Mouse (Mus musculus): ENCODE measurements around the gene Mllt3. TPM values are rescaled to one million over a fixed set of nuclear protein-coding genes. Genes with fewer than 3 reads are reported as not detected.

The Mllt3 gene
- 17.5 and 20.0 TPM in 2 replicates for polyA plus RNA-seq (2015; fragmentation: Nextera tagmentation; extraction: Ambion mirVana)

DNA sequence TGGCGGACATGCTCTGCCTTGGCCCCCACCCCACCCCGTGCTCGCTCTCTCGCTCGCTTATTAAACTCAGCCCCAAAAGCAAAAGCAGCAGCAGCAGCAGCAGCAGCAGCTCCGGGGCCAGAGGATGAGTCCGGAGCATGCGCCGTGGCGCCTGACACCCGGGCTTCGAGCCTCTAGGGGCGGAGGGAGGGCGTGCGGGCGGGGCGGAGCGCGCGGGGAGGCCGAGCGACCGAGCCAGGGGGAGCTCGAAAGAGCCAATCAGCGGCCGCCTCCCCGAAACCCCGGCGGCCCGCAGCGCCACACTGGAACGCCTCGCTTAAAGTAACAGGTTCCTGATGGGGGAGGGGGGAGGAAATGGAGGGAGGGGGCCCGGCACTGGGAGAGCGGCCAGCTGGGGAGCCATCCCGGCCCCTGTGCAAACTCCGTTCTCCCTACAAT is at the start of gene Mllt3:
TSS of gene Mllt3 (minus strand) at position 149 of the 438 bp plus-strand sequence.
- ATAC-seq: peak; percentile 93
- peaks cover 4% of the 10 kb centered on the region; the same call in 1 of the 2 replicates for H3K4me1 ChIP-seq (replicated peaks; ENCODE audit: control insufficient read depth, insufficient read depth, low read length)
- peak within 1 kb of the TSS; percentile 83 for H3K4me3 ChIP-seq (ENCODE audit: low read depth, low read length)
- peak within 1 kb of the TSS; percentile 94 for H3K4me2 ChIP-seq (replicated peaks; ENCODE audit: low read depth)
- peaks cover 3% of the 10 kb centered on the region; the same call in 1 of the 2 replicates for H3K36me3 ChIP-seq (ENCODE audit: control insufficient read depth, insufficient read depth)
- peak within 1 kb of the TSS; percentile 86 for H3K27ac ChIP-seq (ENCODE audit: low read depth, low read length)
- under 1% methylated on average over 37 of the region's 37 CpGs for WGBS
- peak within 1 kb of the TSS; percentile 77 for H3K9ac ChIP-seq (ENCODE audit: low read depth, low read length)
- H3K9me3 ChIP-seq (ENCODE audit: control insufficient read depth): no peaks in the 10 kb centered on the region
- peak; percentile 40 for TF ChIP-seq CTCF (IDR thresholded peaks at IDR 0.05; ENCODE audit: low read depth)
- H3K27me3 ChIP-seq (replicated peaks; ENCODE audit: control insufficient read depth, insufficient read depth, low read length): no peaks in the 10 kb centered on the region

DNA sequence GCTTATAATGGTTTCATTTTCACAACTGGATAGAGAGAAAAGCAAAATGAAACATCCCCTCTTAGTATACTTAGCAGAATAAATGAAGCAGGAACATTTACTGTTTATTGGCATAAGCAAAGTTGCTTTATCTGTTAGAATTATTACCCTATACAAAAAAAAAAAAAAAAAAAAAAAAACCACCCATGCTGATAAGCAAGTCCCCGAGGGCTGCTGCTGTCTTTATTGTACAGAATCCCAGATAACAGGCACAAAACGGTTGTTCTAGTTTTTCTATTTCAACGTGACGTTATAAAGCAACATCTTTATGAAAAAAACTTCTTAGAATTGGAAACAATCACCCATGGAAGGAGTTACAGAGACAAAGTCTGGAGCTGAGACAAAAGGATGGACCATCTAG is 49.2 kb upstream of the Mllt3 start:
- 38% methylated on average over 4 of the region's 4 CpGs for WGBS
- no peak for ATAC-seq
- Histone ChIP-seq H3K27me3 (replicated peaks; ENCODE audit: control insufficient read depth, insufficient read depth, low read length) (no peaks in the 10 kb centered on the region), H3K9ac (ENCODE audit: low read depth, low read length) (no peak overlapping the region), H3K4me3 (ENCODE audit: low read depth, low read length) (no peak overlapping the region), H3K4me2 (replicated peaks; ENCODE audit: low read depth) (no peak overlapping the region), H3K4me1 (replicated peaks; ENCODE audit: control insufficient read depth, insufficient read depth, low read length) (no peaks in the 10 kb centered on the region), H3K36me3 (ENCODE audit: control insufficient read depth, insufficient read depth) (no peaks in the 10 kb centered on the region), H3K9me3 (ENCODE audit: control insufficient read depth) (no peaks in the 10 kb centered on the region), H3K27ac (ENCODE audit: low read depth, low read length) (no peak overlapping the region)
- no peak for TF ChIP-seq CTCF (IDR thresholded peaks at IDR 0.05; ENCODE audit: low read depth)

DNA sequence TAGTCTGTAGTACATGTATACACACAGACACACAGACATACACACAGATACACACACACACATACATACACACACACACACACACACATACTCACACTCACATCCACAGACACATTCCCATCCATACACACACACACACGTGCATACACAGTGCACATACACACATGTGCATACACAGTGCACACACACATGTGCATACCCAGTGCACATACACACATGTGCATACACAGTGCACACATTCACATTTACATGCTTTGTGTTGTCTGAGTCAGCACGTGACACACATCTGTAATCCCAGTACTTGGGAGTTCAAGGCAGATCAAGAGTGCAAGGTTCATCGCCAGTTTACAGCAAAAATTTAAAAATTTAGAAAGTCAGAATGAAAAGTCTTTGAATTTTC is 48.7 kb upstream of the Mllt3 start:
- H3K4me1 ChIP-seq (replicated peaks; ENCODE audit: control insufficient read depth, insufficient read depth, low read length): no peaks in the 10 kb centered on the region
- 95% methylated on average over 3 of the region's 3 CpGs for WGBS
- H3K4me2 ChIP-seq (replicated peaks; ENCODE audit: low read depth): no peak overlapping the region

DNA sequence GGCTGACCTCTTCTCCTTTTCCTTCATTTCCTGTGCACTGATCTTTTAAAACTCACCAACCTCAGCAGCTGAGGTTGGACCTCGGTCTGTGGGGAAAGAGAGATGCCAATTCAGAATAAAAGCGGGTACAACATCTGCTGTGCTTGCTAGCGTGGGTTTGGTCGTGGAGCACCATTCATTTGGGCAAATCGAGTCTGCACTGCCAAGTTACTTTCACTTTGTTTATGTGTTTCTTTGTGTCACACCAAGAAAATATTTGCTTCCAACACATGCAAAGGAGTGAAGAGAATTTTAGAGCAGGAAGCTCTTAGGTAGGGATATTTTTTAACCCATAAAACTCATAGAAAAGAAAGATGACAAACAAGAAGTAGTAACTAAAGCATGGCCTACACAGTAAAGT is 48.3 kb upstream of the Mllt3 start:
- H3K36me3 ChIP-seq (ENCODE audit: control insufficient read depth, insufficient read depth): no peaks in the 10 kb centered on the region
- TF ChIP-seq CTCF (IDR thresholded peaks at IDR 0.05; ENCODE audit: low read depth): no peak
- no peaks in the 10 kb centered on the region for H3K4me1 ChIP-seq (replicated peaks; ENCODE audit: control insufficient read depth, insufficient read depth, low read length)
- no peak overlapping the region for H3K4me2 ChIP-seq (replicated peaks; ENCODE audit: low read depth)
- 67% methylated on average over 5 of the region's 5 CpGs for WGBS
- H3K9ac ChIP-seq (ENCODE audit: low read depth, low read length): no peak overlapping the region
- no peak overlapping the region for H3K27ac ChIP-seq (ENCODE audit: low read depth, low read length)
- no peak overlapping the region for H3K4me3 ChIP-seq (ENCODE audit: low read depth, low read length)
- no peaks in the 10 kb centered on the region for H3K9me3 ChIP-seq (ENCODE audit: control insufficient read depth)
- H3K27me3 ChIP-seq (replicated peaks; ENCODE audit: control insufficient read depth, insufficient read depth, low read length): no peaks in the 10 kb centered on the region
- no peak for ATAC-seq

More for the DNA sequence above, 48.7 kb upstream of the Mllt3 start:
- H3K9me3 ChIP-seq (ENCODE audit: control insufficient read depth): no peaks in the 10 kb centered on the region
- ATAC-seq: no peak
- no peaks in the 10 kb centered on the region for H3K36me3 ChIP-seq (ENCODE audit: control insufficient read depth, insufficient read depth)
- no peak overlapping the region for H3K4me3 ChIP-seq (ENCODE audit: low read depth, low read length)
- TF ChIP-seq CTCF (IDR thresholded peaks at IDR 0.05; ENCODE audit: low read depth): no peak
- H3K27ac ChIP-seq (ENCODE audit: low read depth, low read length): no peak overlapping the region
- no peak overlapping the region for H3K9ac ChIP-seq (ENCODE audit: low read depth, low read length)
- no peaks in the 10 kb centered on the region for H3K27me3 ChIP-seq (replicated peaks; ENCODE audit: control insufficient read depth, insufficient read depth, low read length)

DNA sequence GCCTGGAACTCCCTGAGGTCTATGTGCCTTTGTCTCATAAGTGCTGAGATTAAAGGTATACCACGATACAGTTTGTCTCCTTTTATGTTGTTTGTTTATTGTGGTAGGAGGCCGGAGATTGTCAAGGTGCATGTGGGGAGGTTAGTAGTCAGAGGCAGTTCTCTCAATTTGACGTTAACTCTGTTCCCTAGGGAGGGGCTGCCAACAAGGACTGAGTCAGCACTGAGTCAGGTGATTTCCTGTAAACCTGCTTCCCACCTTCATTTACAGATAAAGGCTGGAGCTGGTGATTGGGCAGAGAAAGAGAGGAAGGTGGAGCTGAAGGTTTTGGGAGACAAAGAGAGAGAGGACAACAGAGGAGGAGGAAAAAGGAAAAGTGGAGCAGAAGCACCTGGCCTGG is 45.8 kb upstream of the Mllt3 start:
- H3K27ac ChIP-seq (ENCODE audit: low read depth, low read length): no peak overlapping the region
- 64% methylated on average over 3 of the region's 3 CpGs for WGBS
- no peaks in the 10 kb centered on the region for H3K27me3 ChIP-seq (replicated peaks; ENCODE audit: control insufficient read depth, insufficient read depth, low read length)
- H3K9ac ChIP-seq (ENCODE audit: low read depth, low read length): no peak overlapping the region
- no peaks in the 10 kb centered on the region for H3K36me3 ChIP-seq (ENCODE audit: control insufficient read depth, insufficient read depth)
- no peak overlapping the region for H3K4me2 ChIP-seq (replicated peaks; ENCODE audit: low read depth)
- no peaks in the 10 kb centered on the region for H3K9me3 ChIP-seq (ENCODE audit: control insufficient read depth)
- H3K4me1 ChIP-seq (replicated peaks; ENCODE audit: control insufficient read depth, insufficient read depth, low read length): no peaks in the 10 kb centered on the region
- ATAC-seq: no peak
- H3K4me3 ChIP-seq (ENCODE audit: low read depth, low read length): no peak overlapping the region
- TF ChIP-seq CTCF (IDR thresholded peaks at IDR 0.05; ENCODE audit: low read depth): no peak

DNA sequence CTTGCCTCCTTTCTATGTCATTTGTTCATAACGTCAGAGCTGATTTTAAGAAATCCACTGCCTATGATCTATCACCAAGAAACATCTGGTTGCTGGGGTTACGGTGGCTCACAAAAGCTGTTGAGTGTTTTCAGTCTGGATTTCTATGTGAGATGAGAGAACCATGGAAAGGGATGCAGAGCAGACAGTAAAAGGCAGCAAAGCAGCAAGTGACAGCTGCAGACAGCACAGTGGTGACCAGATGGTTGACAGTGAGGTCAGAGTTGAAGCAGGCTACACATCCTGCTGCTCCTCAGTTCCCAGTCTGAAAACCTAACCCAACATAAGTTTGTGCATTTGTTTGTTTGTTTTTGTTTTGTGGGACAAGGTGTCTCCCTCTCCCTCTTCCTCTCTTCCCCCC is 42.2 kb upstream of the Mllt3 start:
- ATAC-seq: no peak
- Histone ChIP-seq H3K27me3 (replicated peaks; ENCODE audit: control insufficient read depth, insufficient read depth, low read length) (no peaks in the 10 kb centered on the region), H3K9me3 (ENCODE audit: control insufficient read depth) (no peaks in the 10 kb centered on the region), H3K9ac (ENCODE audit: low read depth, low read length) (no peak overlapping the region), H3K36me3 (ENCODE audit: control insufficient read depth, insufficient read depth) (no peaks in the 10 kb centered on the region), H3K4me1 (replicated peaks; ENCODE audit: control insufficient read depth, insufficient read depth, low read length) (no peaks in the 10 kb centered on the region), H3K27ac (ENCODE audit: low read depth, low read length) (no peak overlapping the region), H3K4me3 (ENCODE audit: low read depth, low read length) (no peak overlapping the region), H3K4me2 (replicated peaks; ENCODE audit: low read depth) (no peak overlapping the region)
- no peak for TF ChIP-seq CTCF (IDR thresholded peaks at IDR 0.05; ENCODE audit: low read depth)
- WGBS: 59% methylated on average over 2 of the region's 2 CpGs

DNA sequence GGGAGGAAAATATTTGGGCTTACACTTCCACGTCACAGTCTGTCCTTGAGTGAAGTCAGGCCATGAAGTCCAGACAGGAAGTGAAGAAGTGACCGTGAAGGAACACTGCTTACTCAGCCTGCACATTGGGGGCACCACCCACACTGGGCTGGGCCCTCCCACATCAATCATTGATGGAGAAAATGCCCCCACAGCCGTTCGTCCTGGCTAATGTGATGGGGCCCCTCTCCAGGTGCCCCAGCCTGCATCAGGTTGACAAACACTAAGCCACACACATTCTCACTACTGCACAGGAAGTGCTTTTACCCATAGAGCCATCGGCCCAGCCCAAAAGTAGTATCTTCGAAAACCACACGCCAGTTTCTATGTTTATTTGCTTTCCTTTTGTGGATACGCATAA is 13.1 kb upstream of the Mllt3 start:
- Histone ChIP-seq H3K9ac (ENCODE audit: low read depth, low read length) (no peak overlapping the region), H3K4me3 (ENCODE audit: low read depth, low read length) (no peak overlapping the region), H3K4me1 (replicated peaks; ENCODE audit: control insufficient read depth, insufficient read depth, low read length) (no peaks in the 10 kb centered on the region), H3K36me3 (ENCODE audit: control insufficient read depth, insufficient read depth) (no peaks in the 10 kb centered on the region), H3K27ac (ENCODE audit: low read depth, low read length) (no peak overlapping the region), H3K9me3 (ENCODE audit: control insufficient read depth) (no peaks in the 10 kb centered on the region), H3K27me3 (replicated peaks; ENCODE audit: control insufficient read depth, insufficient read depth, low read length) (no peaks in the 10 kb centered on the region), H3K4me2 (replicated peaks; ENCODE audit: low read depth) (no peak overlapping the region)
- peak; percentile 41; the same call in 1 of the 2 replicates for ATAC-seq
- WGBS: 53% methylated on average over 8 of the region's 8 CpGs
- no peak for TF ChIP-seq CTCF (IDR thresholded peaks at IDR 0.05; ENCODE audit: low read depth)

All from intestine, postnatal 0 days (tissue).